Mouse (Mus musculus) lung, postnatal 0 days (tissue): ENCODE measurements around the gene Knstrn.

Experiments used
- CTCF ChIP-seq: IDR thresholded peaks from 2 replicates; pipeline ENCODE4 v1.5.1; 2016; ENCODE audit warnings: antibody characterized with exemption, mild to moderate bottlenecking
- EP300 ChIP-seq: IDR thresholded peaks from 2 replicates; pipeline ENCODE4 v1.6.1; 2016; ENCODE audit warnings: antibody characterized with exemption, mild to moderate bottlenecking, control low read depth

- TF ChIP-seq CTCF (no peak), EP300 (no peak)
Observed at GRCm38 (mm10) chr2:118899306-118899705, 85.5 kb downstream of the Knstrn start.
